Mouse (Mus musculus) liver, postnatal 0 days (tissue): ENCODE data around the gene Ppp1r10.

ENCODE experiments used
- CTCF ChIP-seq: sonication (generic); IDR thresholded peaks from 2 replicates; pipeline ENCODE4 v1.5.1; 2016; ENCODE audit warnings: antibody characterized with exemption, low read depth
- EP300 ChIP-seq: IDR thresholded peaks from 2 replicates; pipeline ENCODE4 v1.6.1; 2016; ENCODE audit warnings: antibody characterized with exemption, low read depth, mild to moderate bottlenecking

- peak; percentile 17; the same call in 1 of the 2 replicates for TF ChIP-seq CTCF
- TF ChIP-seq EP300, result no peak
Observed at GRCm38 (mm10) chr17:35868165-35868820, 47.9 kb upstream of the Ppp1r10 start.
